Mouse (Mus musculus) megakaryocyte, embryonic 14.5 days (primary cell): ENCODE results near the gene Slc27a5. TPM values are rescaled to one million over a fixed set of nuclear protein-coding genes. Genes with fewer than 3 reads are reported as not detected.

ENCODE experiments used
- H3K27me3 ChIP-seq: replicated peaks from 2 replicates; pipeline ENCODE3; 2012; ENCODE audit warnings: inconsistent platforms
- H3K36me3 ChIP-seq: replicated peaks from 2 replicates; pipeline ENCODE3; 2012; ENCODE audit warnings: low read length, inconsistent platforms, mixed read lengths
- H3K4me1 ChIP-seq: 2 replicates; pipeline ENCODE4 v1.6.1; 2012; ENCODE audit warnings: inconsistent platforms
- H3K4me3 ChIP-seq: replicated peaks from 2 replicates; pipeline ENCODE3; 2012; ENCODE audit warnings: moderate library complexity, mild to moderate bottlenecking, inconsistent platforms
- H3K9me3 ChIP-seq: 2 replicates; pipeline ENCODE4 v1.6.1; 2012; ENCODE audit warnings: inconsistent platforms
- FLI1 ChIP-seq: IDR thresholded peaks from 2 replicates; pipeline ENCODE4 v1.6.1; 2012; ENCODE audit warnings: low read length, inconsistent platforms, mixed read lengths
- GATA1 ChIP-seq: IDR thresholded peaks from 3 replicates; pipeline ENCODE4 v1.6.1; 2012; ENCODE audit warnings: mixed read lengths, low read length, inconsistent platforms, borderline replicate concordance
- polyA plus RNA-seq: library from polyadenylated mRNA; stranded (reverse); fragments of >175 nt; gene quantifications from 2 replicates; pipeline ENCODE4 v1.2.3, GENCODE M21; 2012; ENCODE audit warnings: low replicate concordance; ENCODE audit not compliant: insufficient read depth

Slc27a5 gene
- polyA plus RNA-seq = not detected in 2 replicates

GRCm38 (mm10) chr7:12998053-12998452 lies at the start of gene Slc27a5:
Gene Slc27a5, minus strand, starts transcription at chr7:12998192.
- Histone ChIP-seq H3K9me3 (no peaks in the 10 kb centered on the region), H3K4me3 (no peak within 1 kb of the TSS), H3K4me1 (no peaks in the 10 kb centered on the region), H3K27me3 (peaks cover 10% of the 10 kb centered on the region), H3K36me3 (no peaks in the 10 kb centered on the region)
- TF ChIP-seq GATA1 (no peak), FLI1 (no peak)

- Histone ChIP-seq H3K9me3 (peaks cover 20% of the 10 kb centered on the region), H3K27me3 (peaks cover 32% of the 10 kb centered on the region), H3K4me1 (peaks cover 49% of the 10 kb centered on the region), H3K36me3 (peaks cover 9% of the 10 kb centered on the region), H3K4me3 (no peak overlapping the region)
- no peak for TF ChIP-seq GATA1
- TF ChIP-seq FLI1 = no peak
Measured at GRCm38 (mm10) chr7:13046084-13046483, 48.1 kb upstream of the Slc27a5 start.

- H3K27me3 ChIP-seq = peaks cover 29% of the 10 kb centered on the region
- H3K4me1 ChIP-seq = peaks cover 68% of the 10 kb centered on the region
- TF ChIP-seq FLI1 = no peak
- no peak for TF ChIP-seq GATA1
- peaks cover 15% of the 10 kb centered on the region for H3K36me3 ChIP-seq
- peaks cover 20% of the 10 kb centered on the region for H3K9me3 ChIP-seq
- peak overlapping the region; percentile 90 for H3K4me3 ChIP-seq
Measured at GRCm38 (mm10) chr7:13044254-13044625, 46.2 kb upstream of the Slc27a5 start.

- no peak for TF ChIP-seq GATA1
- no peak for TF ChIP-seq FLI1
- peaks cover 29% of the 10 kb centered on the region for H3K27me3 ChIP-seq
- H3K4me3 ChIP-seq = peak overlapping the region; percentile 90
- H3K36me3 ChIP-seq = peaks cover 15% of the 10 kb centered on the region
- peaks cover 20% of the 10 kb centered on the region for H3K9me3 ChIP-seq
- H3K4me1 ChIP-seq = peaks cover 73% of the 10 kb centered on the region
Measured at GRCm38 (mm10) chr7:13043445-13044253, 45.7 kb upstream of the Slc27a5 start.

- peaks cover 76% of the 10 kb centered on the region for H3K4me1 ChIP-seq
- TF ChIP-seq GATA1 (no peak), FLI1 (no peak)
- peaks cover 29% of the 10 kb centered on the region for H3K27me3 ChIP-seq
- peaks cover 20% of the 10 kb centered on the region for H3K9me3 ChIP-seq
- H3K36me3 ChIP-seq = peaks cover 15% of the 10 kb centered on the region
- peak overlapping the region; percentile 90 for H3K4me3 ChIP-seq
Measured at GRCm38 (mm10) chr7:13043120-13043444, 45.1 kb upstream of the Slc27a5 start.

GRCm38 (mm10) chr7:13042511-13042910 lies 44.5 kb upstream of the Slc27a5 start:
- peaks cover 29% of the 10 kb centered on the region for H3K27me3 ChIP-seq
- H3K4me1 ChIP-seq = peaks cover 76% of the 10 kb centered on the region
- peaks cover 20% of the 10 kb centered on the region for H3K9me3 ChIP-seq
- no peak overlapping the region for H3K4me3 ChIP-seq
- TF ChIP-seq GATA1 (no peak), FLI1 (no peak)
- peaks cover 15% of the 10 kb centered on the region for H3K36me3 ChIP-seq

GRCm38 (mm10) chr7:13041256-13041655 lies 43.3 kb upstream of the Slc27a5 start:
- TF ChIP-seq GATA1 (no peak), FLI1 (no peak)
- peaks cover 82% of the 10 kb centered on the region for H3K4me1 ChIP-seq
- peaks cover 19% of the 10 kb centered on the region for H3K36me3 ChIP-seq
- peaks cover 20% of the 10 kb centered on the region for H3K9me3 ChIP-seq
- peaks cover 29% of the 10 kb centered on the region for H3K27me3 ChIP-seq
- no peak overlapping the region for H3K4me3 ChIP-seq

- peak overlapping the region; percentile 98 for H3K4me3 ChIP-seq
- peaks cover 84% of the 10 kb centered on the region for H3K4me1 ChIP-seq
- TF ChIP-seq FLI1 (no peak), GATA1 (no peak)
- peaks cover 35% of the 10 kb centered on the region for H3K36me3 ChIP-seq
- peaks cover 16% of the 10 kb centered on the region for H3K9me3 ChIP-seq
- H3K27me3 ChIP-seq = peaks cover 20% of the 10 kb centered on the region
Measured at GRCm38 (mm10) chr7:13039181-13039580, 41.2 kb upstream of the Slc27a5 start.

- Histone ChIP-seq H3K4me3 (peak overlapping the region; percentile 98), H3K27me3 (peaks cover 15% of the 10 kb centered on the region), H3K4me1 (peaks cover 84% of the 10 kb centered on the region), H3K9me3 (peaks cover 11% of the 10 kb centered on the region), H3K36me3 (peaks cover 37% of the 10 kb centered on the region)
- TF ChIP-seq GATA1 (no peak), FLI1 (no peak)
Measured at GRCm38 (mm10) chr7:13038621-13039169, 40.7 kb upstream of the Slc27a5 start.

- Histone ChIP-seq H3K4me3 (peak within 1 kb of the TSS; percentile 98), H3K36me3 (peaks cover 38% of the 10 kb centered on the region), H3K27me3 (peaks cover 8% of the 10 kb centered on the region), H3K4me1 (peaks cover 84% of the 10 kb centered on the region), H3K9me3 (peaks cover 5% of the 10 kb centered on the region)
- TF ChIP-seq GATA1 = no peak
- TF ChIP-seq FLI1 = no peak
Measured at GRCm38 (mm10) chr7:13037901-13038555, 40.0 kb upstream of the Slc27a5 start, which contains the start of gene Ube2m. Gene Ube2m, minus strand, starts transcription at chr7:13038275.
